Mouse (Mus musculus): ENCODE results near the gene Vps37b. TPM values are rescaled to one million over a fixed set of nuclear protein-coding genes. Genes with fewer than 3 reads are reported as not detected.

Vps37b gene
- total RNA-seq, 2 experiments from 2014 or later: 5.7 to 6.6 TPM

Small RNA genes lying within 50 kb of the gene (microRNA-seq; reads per million reads assigned to microRNA genes)
- 1.4 reads per million for gene Mir7032

Other genes with a start within 250 kb of the Vps37b start
- not detected for gene Hcar2, start 166.8 kb downstream of the Vps37b start, total RNA-seq (2021)
- gene Hcar1, start 152.2 kb downstream of the Vps37b start, total RNA-seq (2021): under 1 TPM; 0.21 to 0.36 TPM
- 10 to 100 TPM; 48.6 to 59.9 TPM for gene Denr, start 125.1 kb downstream of the Vps37b start, total RNA-seq (2021)
- gene Gm43518, start 104.9 kb downstream of the Vps37b start, total RNA-seq (2021): not detected
- 1 to 10 TPM; 1.4 to 1.6 TPM for gene Ccdc62, start 101.6 kb downstream of the Vps37b start, total RNA-seq (2021)
- gene Hip1r, start 58.6 kb downstream of the Vps37b start, total RNA-seq (2021): 10 to 100 TPM in 1 of 2 experiments, 1 to 10 TPM in 1; 9.4 to 19.6 TPM
- gene Abcb9, start 63.5 kb upstream of the Vps37b start, total RNA-seq (2021): 1 to 10 TPM; 8.4 to 8.9 TPM
- 10 to 100 TPM; 13.2 to 14.5 TPM for gene Ogfod2, start 80.0 kb upstream of the Vps37b start, total RNA-seq (2021)
- gene Arl6ip4, start 83.8 kb upstream of the Vps37b start, total RNA-seq (2021): 10 to 100 TPM; 39.1 TPM
- gene Pitpnm2, start 217.5 kb upstream of the Vps37b start, total RNA-seq (2021): 10 to 100 TPM; 19.6 to 20.9 TPM

Data from gastrocnemius, adult 18-20 months (tissue).